Mouse (Mus musculus) large intestine, adult 2 months (tissue): ENCODE data around the gene Nppc. TPM values are rescaled to one million over a fixed set of nuclear protein-coding genes. Genes with fewer than 3 reads are reported as not detected.

Experiments used
- DNase-seq: peaks from one replicate; pipeline ENCODE4 v3.0.0-alpha.2; 2012; ENCODE audit warnings: low read depth, low spot score
- WGBS: fragments of 180-500 bp; shearing (Covaris S2); methylation state at CpG from one replicate; pipeline ENCODE4 v1.1.7; 2018; 5-methylcytosine and 5-hydroxymethylcytosine counted together
- polyA plus RNA-seq: library from polyadenylated mRNA; depleted of rRNA; stranded (reverse); fragments of >200 nt; gene quantifications from 2 replicates; pipeline ENCODE4 v1.2.3, GENCODE M21; 2012

Gene Nppc
- polyA plus RNA-seq, 1 experiment, result 0.36 TPM

DNA sequence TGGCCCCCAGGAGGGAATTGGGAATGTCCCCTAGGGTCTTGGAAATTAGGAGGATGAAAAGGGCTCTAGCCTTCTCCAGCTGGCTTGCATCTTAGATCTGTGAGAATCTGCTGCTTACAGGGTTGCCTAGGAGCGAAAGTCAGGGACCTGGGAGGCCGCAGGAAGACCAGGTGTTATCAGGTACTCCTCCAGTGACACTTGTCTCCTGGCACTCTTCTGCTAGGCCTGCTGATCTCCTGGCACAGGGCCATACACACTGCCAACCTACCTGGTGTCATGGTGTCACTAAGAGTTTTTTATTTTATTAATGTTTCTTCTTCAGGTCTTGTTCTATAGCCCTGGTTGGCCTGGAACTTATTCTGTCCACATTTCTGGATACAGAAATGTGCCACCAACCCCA, 5.3 kb downstream of the Nppc start:
- DNase-seq, result no peak
- WGBS, result 67% methylated on average over 2 of the region's 2 CpGs

DNA sequence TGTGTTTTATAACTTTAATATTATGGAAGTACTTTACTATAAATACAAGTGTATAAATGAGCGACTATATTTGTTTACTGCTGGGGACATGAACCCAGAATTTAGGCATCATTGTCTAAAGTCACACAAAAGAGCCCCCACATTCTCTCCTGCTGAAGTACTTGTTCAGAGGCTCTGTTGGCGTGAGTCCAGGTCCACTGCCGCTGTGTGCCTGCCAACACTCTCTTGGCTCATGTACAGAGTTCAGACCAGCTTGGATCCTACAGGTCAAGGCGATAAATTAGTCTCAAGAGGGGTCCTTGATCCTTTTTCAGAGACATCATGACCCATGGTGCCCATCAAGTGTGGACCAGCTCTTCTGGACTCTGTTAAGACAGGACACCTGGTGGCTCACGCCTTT, 13.3 kb downstream of the Nppc start:
- WGBS, result 60% methylated on average over 5 of the region's 5 CpGs

DNA sequence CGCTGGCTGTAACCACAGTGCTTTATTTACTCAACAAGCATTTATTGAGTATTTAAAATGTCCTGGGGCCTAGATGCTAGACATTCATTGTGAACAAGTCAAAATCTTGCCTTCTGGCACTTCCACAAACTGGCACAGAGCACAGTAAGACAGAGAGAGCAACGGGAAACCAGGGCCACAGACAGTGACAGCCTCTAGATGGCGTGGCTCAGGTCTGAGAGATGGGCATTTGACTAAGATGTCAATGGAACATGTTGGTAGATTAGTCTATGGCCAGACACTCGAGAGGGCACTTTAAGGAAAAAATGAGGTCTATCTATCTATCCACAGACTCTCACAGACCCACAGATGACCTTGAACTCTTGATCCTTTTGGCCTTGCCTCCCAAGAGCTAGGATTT, 17.7 kb downstream of the Nppc start:
- no peak for DNase-seq
- WGBS, result 36% methylated on average over 4 of the region's 4 CpGs

More for the DNA sequence above, 13.3 kb downstream of the Nppc start:
- DNase-seq, result no peak

DNA sequence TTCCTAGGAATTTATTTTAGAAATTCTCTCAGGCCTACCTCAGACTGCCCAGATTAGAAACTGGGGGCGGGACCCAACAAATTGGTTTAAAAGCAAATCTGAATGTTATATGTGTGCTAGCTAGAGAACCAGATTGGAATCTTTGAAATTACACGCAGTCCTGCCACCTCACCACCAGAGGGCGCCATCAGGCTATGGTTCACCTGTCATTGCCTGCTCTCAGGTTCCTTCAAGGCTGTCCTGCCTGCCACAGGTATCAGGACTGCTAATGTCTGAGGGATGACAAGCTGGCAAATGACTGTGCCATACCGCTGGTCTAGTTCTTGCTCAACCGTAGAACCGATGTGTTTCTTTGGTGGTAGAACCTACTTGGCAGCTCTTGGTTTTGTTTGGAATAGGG, 20.1 kb downstream of the Nppc start:
- DNase-seq, result no peak
- 14% methylated on average over 6 of the region's 6 CpGs for WGBS

DNA sequence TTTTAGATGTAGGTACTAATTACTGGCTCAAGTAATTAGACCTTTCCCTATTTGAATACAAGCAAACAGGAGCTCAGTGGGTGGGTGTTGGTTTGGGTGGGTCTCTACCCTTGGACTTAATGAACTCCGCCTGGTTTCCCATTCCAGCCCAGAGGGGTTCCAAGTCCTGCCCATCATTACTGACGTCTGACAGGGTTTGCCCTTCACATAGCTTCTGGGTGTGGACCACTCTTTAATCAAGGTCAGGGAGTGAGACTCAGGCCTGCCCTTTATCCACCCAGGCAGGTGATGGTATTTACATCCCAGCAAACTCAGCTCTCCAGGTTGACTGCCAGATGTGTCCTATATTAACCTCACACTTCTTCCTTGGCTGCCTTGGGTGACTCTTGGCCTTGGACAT, 22.9 kb downstream of the Nppc start:
- WGBS, result 49% methylated on average over 2 of the region's 2 CpGs
- DNase-seq, result no peak

DNA sequence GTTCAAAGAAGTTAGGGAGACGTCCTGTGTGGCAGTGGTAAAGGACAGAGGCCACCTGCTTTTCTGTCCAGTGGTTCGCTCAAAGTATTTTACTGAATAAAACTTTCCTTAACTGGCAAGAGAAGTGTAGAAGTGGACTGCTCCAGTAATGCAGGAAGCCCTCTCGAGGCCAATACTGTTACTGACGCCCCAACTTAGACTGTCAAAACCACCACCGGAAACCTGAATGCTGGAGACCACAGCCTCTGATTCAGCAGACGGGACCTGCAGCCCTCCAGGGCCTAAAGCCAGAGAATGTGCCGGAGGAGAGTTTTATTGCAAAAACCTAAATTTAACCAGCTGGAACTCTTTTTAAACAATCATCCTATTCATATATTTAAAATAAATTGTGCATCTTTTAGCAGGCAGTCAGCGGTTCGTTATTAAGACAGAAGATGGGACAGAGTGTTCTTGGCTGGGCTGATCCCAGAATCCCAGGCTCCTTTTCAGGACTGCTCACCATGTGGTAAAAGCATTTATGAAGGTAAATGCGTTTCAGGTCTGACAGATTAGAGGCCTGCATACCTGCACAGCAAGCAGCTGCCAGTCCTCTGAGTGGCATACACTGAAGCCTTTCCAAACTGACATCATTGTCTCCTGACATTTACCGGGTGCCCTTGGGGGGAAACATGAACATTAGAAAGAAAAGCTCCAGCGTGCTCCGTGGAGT, 27.1 kb downstream of the Nppc start:
- WGBS, result 56% methylated on average over 13 of the region's 13 CpGs
- DNase-seq, result no peak

DNA sequence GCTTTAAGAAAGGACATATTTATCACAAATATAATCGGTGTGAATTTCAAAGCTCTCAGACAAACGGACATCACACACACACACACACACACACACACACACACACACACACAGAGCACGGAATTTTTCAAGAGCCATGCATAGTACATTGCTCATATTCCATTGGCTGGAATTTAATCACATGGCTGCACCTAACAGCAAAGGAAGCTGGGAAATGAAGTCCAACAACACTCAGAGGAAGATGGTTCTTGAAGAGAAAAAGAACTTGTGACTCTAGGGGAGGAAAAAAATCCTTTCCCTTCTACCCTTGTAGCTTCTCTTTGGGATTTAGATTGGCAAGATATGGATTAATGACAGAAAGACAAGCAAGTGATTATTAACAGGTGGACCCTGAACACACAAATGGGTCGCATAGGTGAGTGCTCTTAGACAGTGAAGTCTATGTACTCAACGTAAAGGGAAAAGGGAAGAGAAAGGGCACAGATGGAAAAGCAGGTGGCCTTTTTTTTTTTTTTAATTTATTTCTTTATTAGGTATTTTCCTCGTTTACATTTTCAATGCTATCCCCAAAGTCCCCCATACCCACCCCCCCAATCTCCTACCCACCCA, 35.5 kb downstream of the Nppc start:
- DNase-seq, result no peak
- WGBS, result 65% methylated on average over 6 of the region's 6 CpGs

DNA sequence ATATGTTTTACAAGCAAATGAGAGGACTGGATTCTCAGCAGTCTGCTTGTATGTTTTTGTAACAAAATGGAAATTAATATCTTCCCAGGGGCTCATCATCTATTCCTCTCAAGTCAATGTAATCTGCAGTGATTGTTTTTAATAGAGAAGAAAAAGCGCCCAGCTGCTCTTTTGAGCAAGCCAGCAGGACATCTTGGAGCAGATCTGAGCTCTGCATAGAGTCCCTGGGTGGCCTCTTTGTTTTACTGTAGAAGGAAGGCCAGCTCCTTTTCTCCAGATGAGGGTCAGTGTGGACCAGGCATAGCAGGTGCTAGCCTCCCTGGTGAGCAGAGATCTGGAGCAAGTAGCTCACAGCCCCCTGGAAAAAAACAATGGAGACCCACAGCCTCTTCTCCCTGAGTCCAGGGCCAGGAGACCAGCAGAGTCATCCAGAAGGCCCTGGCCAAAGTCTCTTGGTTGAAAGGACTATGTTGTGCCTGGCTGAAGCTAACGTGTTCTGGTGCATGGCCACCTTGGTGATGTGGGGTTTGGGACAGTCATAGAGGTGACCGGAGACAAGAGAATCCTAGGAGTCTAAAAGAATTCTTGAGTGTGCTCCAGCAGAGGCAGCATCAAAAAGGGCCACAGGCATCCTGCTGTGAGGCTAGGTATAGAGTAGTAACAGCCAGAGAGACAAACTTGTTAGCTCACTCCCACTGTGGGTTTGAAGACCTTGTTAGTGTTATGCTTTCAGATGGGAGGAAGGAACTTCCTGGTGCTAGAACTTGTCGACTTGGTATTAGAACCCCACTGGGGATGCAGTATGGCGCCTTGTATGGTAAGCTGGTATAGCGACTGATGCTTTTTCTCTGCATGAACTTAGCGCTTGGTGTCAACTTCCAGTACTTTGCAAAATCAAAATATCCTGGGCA, 36.3 kb downstream of the Nppc start:
- 87% methylated on average over 7 of the region's 7 CpGs for WGBS

DNA sequence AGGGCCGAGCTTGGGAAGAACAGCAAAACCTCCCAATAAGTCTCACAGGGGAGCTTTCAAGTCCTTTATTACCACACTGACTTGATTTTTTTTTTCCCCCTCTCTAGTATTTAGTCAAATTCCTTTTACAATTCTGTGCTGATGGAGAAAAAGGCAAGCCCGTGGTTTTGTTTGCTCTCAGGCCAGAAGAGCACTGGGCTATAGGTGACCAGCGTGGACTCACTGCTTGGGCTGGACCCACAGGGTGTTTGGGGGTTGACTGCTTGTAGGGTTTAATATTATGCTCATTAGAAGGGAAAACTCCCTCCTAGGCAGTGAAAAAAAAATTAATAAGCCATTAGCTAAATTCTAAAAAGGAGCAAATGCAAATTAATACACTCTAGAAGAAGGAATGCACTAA, 36.9 kb downstream of the Nppc start:
- DNase-seq, result no peak
- 44% methylated on average over 3 of the region's 3 CpGs for WGBS

More for the DNA sequence above, 36.3 kb downstream of the Nppc start:
- DNase-seq, result no peak

DNA sequence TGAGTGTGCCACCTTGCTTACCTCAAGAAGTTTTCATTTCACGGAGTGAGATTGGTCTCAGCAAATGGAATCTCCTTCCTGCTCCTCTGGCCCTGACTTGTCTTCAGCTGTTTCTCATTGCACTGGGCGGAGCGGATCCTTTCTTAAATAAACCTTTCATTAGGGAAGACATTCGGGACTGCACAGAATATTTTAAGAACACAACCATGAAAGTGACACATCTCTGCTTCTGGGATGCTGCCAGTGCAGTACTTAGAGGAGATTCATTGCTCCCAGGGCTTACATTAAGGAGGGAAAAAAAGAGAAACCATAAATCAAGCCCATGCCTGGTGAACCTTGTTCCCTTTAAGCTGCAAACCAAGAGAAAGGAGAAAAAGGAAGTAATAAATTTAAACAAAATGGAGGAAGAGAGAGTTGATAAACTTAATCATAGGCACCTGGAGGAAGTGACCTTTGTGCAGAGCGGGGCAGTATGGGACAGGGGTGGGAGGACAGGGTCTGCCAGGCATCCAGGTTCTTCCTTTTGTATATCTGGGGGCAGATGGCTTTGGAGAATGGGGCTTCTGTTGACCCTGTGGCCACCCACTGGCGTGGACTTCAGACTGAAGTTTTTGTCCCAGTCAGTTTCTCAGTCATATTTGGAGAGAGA, 37.5 kb downstream of the Nppc start:
- DNase-seq, result no peak
- 15% methylated on average over 6 of the region's 6 CpGs for WGBS

DNA sequence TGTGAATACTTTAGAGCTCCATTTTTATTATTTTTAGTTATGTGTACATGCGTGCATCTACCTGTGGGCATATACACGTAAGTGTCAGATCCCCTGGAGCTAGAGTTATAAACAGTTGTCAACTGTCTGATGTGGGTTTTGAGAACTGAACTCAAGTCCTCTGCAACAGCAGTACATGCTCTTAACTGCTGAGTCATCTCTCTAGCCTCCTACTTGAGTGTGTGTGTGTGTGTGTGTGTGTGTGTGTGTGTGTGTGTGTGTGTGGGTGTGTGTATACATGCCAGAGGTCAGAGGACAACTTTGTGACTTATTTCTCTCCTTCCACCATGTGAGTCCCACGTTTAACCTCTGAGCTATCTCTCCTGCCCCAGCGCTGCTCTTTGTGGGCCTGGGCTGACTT, 39.8 kb downstream of the Nppc start:
- DNase-seq, result no peak
- WGBS, result 78% methylated on average over 4 of the region's 4 CpGs

DNA sequence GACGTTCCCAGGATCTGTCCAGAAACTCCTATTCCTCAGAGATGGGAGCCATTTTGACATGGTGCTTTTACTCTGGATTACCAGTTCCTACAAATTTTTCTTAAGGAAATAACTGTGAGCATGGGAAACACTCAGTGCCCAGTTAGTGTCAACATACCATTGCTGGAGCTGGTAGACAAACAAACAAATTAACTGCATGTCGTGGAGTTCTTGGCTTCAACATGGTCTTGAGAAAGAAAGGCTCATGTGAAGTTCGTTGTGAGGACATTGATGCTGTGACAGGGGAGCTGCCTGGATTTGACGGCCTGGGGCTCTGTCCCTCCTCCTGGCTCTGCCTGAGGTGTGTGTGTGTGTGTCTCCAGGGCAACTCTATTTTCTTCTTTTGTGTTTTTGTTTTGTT, 40.4 kb downstream of the Nppc start:
- WGBS, result 67% methylated on average over 4 of the region's 4 CpGs
- DNase-seq, result no peak

DNA sequence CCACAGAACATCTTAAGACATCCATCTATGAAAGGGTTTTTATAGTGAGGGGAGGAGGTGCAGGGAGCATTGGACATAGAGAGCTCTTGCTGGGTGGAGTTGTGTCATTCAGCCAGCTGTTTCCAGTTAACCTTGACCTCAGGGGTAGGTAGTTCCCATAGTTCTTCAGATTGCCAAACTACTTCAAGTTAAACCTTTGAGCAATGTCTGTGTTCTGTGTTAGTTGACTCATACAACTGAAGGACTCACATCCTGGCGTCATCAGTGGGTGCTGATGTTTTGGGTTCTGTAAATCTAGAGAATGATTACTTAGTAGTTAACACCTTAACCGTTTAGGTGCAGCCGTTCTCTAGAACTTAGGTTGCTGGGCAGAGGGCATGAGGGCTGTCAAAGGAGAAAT, 42.1 kb downstream of the Nppc start:
- DNase-seq, result no peak
- WGBS, result 27% methylated on average over 3 of the region's 3 CpGs

DNA sequence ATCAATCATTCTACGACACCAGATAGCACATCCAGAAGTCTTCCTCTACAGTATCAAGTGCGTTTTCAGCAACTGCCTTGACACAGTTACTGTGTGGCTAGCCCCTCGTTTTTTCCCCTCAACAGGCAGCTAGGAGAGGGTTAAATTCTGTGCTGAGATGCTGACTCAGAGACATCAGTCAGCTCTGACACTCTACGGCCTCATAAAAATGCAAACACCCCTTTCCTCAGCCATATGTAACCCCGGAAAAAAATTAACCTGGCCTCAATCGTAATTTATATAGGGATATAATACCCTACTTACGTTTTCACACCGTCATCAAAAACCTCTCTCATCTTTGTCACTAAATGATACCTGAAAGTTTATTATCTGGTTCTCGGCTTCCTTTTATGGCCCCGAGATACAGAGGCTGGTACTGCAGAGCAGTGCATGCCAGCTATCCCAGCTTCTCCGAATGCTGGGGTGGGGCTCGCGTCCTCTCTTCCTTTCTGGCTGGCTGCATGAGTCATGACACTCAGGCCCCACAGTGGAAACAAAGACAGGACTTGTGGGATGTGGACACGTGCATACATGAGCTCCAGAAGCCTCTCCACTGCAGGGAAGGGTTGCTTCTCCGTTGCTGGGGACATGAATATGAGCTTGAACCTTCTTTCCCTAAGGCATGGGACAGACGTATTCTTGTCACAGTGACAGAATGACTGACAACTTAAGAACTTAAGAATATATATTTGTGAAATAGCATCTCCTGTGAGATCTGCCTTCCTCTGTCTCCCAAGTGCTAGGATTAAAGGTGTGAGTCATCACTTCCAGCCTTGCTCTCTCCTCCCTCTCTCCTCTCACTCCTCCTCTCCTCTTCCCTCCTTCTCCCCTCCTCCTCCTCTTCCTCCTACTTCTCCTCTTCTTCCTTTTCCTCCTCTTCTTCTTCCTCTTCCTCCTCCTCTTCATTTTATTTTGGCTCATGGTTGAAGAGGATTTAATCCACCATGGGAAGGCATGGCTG, 47.1 kb downstream of the Nppc start:
- no peak for DNase-seq
- 15% methylated on average over 16 of the region's 16 CpGs for WGBS

DNA sequence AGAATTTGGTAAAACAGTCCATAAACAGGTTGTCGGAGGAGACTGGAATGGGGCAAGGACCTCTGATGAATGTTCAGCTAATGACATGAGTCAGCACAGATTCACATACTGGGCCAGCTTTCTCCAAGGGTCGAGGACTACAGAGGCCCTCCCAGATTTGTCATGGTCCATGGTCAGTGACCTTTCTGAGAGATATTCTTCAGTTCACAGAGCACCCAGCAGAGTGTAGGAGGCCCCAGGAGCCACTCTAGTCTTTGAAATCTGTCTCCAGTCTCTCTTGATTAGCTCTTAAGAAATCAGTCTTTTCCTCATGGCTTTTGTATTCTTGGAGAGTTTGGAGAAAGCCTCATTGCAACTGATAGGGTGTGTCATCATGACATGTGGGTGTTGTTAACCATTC, 48.1 kb downstream of the Nppc start:
- WGBS, result 47% methylated on average over 2 of the region's 2 CpGs
- no peak for DNase-seq

DNA sequence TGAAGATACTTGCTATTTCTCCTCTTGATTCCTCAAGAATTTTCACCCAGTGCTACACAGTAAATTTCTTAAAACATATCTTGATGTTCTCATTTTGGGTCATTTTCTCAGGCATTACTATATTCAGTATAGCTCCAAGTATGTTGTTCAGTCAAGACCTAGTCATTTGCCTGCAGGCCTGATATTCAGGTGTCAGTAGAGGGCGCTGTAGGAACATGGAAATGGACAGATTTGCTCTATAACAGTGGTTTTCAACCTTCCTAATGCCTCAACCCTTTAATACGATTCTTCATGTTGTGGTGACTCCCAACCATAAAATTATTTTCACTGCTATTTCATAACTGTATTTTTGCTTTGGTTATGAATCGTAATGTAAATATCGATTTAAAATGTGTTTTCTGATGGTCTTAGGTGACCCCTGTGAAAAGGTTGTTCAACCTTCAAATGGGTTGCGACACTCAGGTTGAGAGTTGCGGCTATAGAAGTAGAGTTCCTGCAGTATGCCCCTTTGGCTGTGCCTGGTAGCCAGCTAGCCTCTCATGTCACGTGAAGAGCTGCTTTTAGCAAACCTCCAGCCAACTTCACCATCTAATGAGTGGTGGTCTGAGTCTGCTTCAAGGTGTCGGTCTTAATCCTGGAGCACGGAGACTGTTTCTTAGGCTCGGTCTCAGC, 51.8 kb downstream of the Nppc start:
- DNase-seq, result no peak
- 59% methylated on average over 10 of the region's 10 CpGs for WGBS
